Mouse (Mus musculus): Measurements from ENCODE around the gene Psmd3. TPM values are rescaled to one million over a fixed set of nuclear protein-coding genes. Genes with fewer than 3 reads are reported as not detected.
A peak's percentile ranks its signal among the peaks of the same experiment; 100 is the strongest.
"Not testable (repeated sequence)": the region's sequence is repeated elsewhere in the genome, so short reads cannot be mapped to it uniquely, and the experiment has no call there.

Psmd3 gene
- polyA plus RNA-seq, 1 experiment, result 128 TPM

DNA sequence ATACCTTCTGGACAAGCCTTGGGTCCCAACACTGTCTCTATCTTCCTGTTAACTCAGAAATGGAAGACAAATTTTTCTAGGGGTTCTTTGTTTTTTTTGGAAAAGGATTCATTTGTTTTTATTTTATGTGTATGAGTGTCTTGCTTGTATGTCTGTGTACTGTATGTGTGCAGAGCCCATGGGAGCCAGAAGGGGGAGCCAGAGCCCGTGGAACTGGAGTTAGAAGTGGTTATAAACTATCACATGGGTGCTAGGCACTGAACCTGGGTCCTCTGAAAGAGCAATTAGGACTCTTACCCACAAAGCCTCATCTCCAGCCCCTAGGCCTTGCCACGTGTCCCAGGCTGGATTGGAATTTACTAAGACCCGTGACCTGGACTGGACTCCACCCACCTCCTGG, 51.7 kb downstream of the Psmd3 start:
- no peak overlapping the region for H3K4me3 ChIP-seq (replicated peaks)
- TF ChIP-seq GATA1 (IDR thresholded peaks at IDR 0.05; ENCODE audit: borderline replicate concordance, low read length), result no peak
- no peak for TF ChIP-seq FLI1 (IDR thresholded peaks at IDR 0.05; ENCODE audit: low read length)
- no peaks in the 10 kb centered on the region for H3K36me3 ChIP-seq (replicated peaks; ENCODE audit: low read length)
- H3K9me3 ChIP-seq, result peaks cover 11% of the 10 kb centered on the region
- no peaks in the 10 kb centered on the region for H3K27me3 ChIP-seq (replicated peaks)
- peaks cover 15% of the 10 kb centered on the region for H3K4me1 ChIP-seq

DNA sequence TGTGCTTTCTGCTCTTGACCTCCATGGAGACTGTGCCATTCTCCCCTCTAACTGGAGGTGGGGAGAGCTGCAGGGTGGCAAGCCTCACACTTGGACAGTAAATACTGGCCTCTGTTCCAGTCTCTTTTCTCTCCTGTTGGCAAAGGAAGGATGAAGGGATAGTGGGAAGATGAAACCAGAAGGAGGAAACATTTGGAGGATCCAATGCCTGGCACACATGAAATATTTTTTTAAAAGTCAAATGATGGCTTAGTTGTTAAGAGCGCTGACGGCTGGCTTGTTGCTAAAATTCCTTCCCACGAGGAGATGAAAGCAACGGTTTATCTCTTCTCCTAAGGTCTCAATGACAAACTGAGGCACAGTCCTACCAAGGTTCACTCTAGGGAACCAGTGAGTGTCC, 52.8 kb downstream of the Psmd3 start:
- no peak for TF ChIP-seq FLI1 (IDR thresholded peaks at IDR 0.05; ENCODE audit: low read length)
- no peak for TF ChIP-seq GATA1 (IDR thresholded peaks at IDR 0.05; ENCODE audit: borderline replicate concordance, low read length)
- H3K9me3 ChIP-seq, result peaks cover 11% of the 10 kb centered on the region
- H3K27me3 ChIP-seq (replicated peaks), result no peaks in the 10 kb centered on the region
- no peaks in the 10 kb centered on the region for H3K36me3 ChIP-seq (replicated peaks; ENCODE audit: low read length)
- peaks cover 20% of the 10 kb centered on the region for H3K4me1 ChIP-seq
- no peak overlapping the region for H3K4me3 ChIP-seq (replicated peaks)

DNA sequence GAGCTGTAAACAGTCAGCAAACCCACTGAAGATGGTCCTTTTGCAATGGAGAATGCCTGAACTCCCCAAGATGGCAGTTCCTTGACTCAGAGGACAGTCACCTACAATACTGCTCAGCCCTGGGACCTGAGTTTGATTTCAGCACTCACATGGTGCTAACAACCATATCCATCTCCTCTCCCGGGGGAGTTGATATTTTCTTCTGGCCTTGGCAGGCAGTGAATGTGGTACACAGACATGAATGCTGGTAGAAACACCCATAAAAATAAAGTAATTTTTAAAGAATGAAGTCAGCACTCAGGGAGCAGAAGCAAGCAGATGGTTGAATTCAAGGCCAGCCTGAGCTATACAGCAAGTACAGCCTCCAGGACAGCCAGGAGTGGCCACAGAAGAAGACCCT, 53.8 kb downstream of the Psmd3 start:
- TF ChIP-seq GATA1 (IDR thresholded peaks at IDR 0.05; ENCODE audit: borderline replicate concordance, low read length), result no peak
- TF ChIP-seq FLI1 (IDR thresholded peaks at IDR 0.05; ENCODE audit: low read length), result no peak
- Histone ChIP-seq H3K4me3 (replicated peaks) (no peak overlapping the region), H3K9me3 (peaks cover 11% of the 10 kb centered on the region), H3K27me3 (replicated peaks) (no peaks in the 10 kb centered on the region), H3K36me3 (replicated peaks; ENCODE audit: low read length) (no peaks in the 10 kb centered on the region), H3K4me1 (peaks cover 30% of the 10 kb centered on the region)

DNA sequence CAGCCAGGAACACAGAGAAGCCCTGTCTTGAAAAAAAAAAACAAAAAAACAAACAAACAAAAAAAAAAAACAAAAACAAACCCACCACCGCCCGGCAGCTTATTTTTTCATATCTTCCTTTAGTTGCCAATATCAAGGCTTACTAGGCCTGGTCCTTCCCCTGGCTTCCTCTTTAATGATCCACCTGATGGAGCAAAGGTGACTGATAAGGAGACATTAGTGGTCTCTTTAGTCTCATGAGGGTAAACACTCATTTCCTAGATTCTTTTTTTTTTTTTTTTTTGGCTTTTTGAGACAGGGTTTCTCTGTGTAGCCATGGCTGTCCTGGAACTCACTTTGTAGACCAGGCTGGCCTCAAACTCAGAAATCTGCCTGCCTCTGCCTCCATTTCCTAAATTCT, 54.9 kb downstream of the Psmd3 start:
- not testable (repeated sequence) for H3K36me3 ChIP-seq (replicated peaks; ENCODE audit: low read length); H3K4me3 ChIP-seq (replicated peaks); H3K27me3 ChIP-seq (replicated peaks)
- H3K4me1 ChIP-seq, result peaks cover 31% of the 10 kb centered on the region
- H3K9me3 ChIP-seq, result peaks cover 11% of the 10 kb centered on the region

DNA sequence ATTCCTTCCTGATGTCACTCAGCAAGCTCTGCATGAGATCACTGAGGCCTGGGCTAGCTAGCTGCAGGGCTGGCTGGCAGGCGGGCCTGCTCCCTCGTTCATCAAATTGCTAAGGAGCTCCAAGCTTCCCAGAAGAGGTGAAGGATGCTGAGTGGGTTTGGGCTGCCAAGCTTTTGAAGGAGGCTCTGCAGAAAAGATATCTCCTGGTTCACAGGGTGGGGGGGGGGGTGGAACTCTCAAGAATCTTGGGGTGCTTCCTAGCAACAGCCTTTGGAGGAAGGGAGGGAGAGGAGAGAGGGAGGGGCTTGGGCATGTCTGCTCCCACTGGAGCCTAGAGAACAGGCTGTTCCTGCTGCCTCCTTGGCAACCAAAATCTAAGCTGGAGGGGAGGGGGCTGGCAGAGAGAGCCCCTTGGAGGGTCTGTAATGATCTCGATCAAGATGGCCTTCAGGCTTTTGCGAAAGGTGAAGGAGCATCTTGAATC, 56.1 kb downstream of the Psmd3 start:
- TF ChIP-seq GATA1 (IDR thresholded peaks at IDR 0.05; ENCODE audit: borderline replicate concordance, low read length), result no peak
- TF ChIP-seq FLI1 (IDR thresholded peaks at IDR 0.05; ENCODE audit: low read length), result no peak
- Histone ChIP-seq H3K27me3 (replicated peaks) (no peaks in the 10 kb centered on the region), H3K4me1 (peaks cover 44% of the 10 kb centered on the region), H3K9me3 (peaks cover 11% of the 10 kb centered on the region), H3K4me3 (replicated peaks) (no peak overlapping the region), H3K36me3 (replicated peaks; ENCODE audit: low read length) (no peaks in the 10 kb centered on the region)

DNA sequence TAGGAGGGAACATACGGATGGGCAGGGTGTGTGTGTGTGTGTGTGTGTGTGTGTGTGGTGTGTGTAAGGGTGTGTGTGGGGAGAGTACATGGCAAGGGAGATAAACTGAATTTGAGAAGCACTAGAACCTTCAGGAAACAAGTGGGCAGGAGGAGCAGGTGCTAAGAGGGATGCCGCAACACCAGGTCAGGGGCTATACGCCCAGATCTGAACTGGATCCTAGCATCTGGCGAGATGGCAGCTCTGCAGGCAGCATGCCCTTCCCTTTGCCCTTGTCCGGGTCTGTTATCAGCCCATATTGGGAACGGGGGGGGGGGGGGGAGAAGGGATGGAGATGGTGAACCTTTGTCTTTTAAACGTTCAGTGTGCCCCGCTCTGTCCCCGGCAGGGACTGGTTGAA, 56.6 kb downstream of the Psmd3 start:
- peaks cover 11% of the 10 kb centered on the region for H3K9me3 ChIP-seq
- peaks cover under 1% of the 10 kb centered on the region for H3K36me3 ChIP-seq (replicated peaks; ENCODE audit: low read length)
- TF ChIP-seq GATA1 (IDR thresholded peaks at IDR 0.05; ENCODE audit: borderline replicate concordance, low read length) (no peak), FLI1 (IDR thresholded peaks at IDR 0.05; ENCODE audit: low read length) (no peak)
- no peak overlapping the region for H3K4me3 ChIP-seq (replicated peaks)
- H3K27me3 ChIP-seq (replicated peaks), result no peaks in the 10 kb centered on the region
- H3K4me1 ChIP-seq, result peaks cover 48% of the 10 kb centered on the region

DNA sequence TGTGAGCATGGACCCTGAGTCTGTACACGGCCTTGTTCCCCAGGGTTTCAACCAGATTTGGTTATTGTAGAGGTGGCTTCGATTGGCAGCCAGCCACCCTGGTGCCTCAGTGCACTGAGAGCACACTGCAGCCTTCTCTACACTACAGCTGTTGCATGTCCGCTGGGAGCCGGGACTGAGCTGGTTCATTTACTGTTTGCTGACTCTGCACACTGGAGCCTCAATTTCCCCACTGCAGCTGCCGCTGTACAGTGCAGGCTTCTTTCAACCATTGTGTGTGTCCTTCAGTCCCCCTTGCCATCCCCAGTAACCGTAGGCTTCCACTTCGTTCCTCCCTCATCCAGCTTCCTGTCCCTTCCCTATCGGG, 57.7 kb downstream of the Psmd3 start:
- TF ChIP-seq FLI1 (IDR thresholded peaks at IDR 0.05; ENCODE audit: low read length), result no peak
- no peak for TF ChIP-seq GATA1 (IDR thresholded peaks at IDR 0.05; ENCODE audit: borderline replicate concordance, low read length)
- H3K27me3 ChIP-seq (replicated peaks), result no peaks in the 10 kb centered on the region
- H3K36me3 ChIP-seq (replicated peaks; ENCODE audit: low read length), result peaks cover 7% of the 10 kb centered on the region
- H3K9me3 ChIP-seq, result peaks cover under 1% of the 10 kb centered on the region; the same call in 1 of the 2 replicates
- peak overlapping the region; percentile 98 for H3K4me3 ChIP-seq (replicated peaks)
- peaks cover 59% of the 10 kb centered on the region for H3K4me1 ChIP-seq

DNA sequence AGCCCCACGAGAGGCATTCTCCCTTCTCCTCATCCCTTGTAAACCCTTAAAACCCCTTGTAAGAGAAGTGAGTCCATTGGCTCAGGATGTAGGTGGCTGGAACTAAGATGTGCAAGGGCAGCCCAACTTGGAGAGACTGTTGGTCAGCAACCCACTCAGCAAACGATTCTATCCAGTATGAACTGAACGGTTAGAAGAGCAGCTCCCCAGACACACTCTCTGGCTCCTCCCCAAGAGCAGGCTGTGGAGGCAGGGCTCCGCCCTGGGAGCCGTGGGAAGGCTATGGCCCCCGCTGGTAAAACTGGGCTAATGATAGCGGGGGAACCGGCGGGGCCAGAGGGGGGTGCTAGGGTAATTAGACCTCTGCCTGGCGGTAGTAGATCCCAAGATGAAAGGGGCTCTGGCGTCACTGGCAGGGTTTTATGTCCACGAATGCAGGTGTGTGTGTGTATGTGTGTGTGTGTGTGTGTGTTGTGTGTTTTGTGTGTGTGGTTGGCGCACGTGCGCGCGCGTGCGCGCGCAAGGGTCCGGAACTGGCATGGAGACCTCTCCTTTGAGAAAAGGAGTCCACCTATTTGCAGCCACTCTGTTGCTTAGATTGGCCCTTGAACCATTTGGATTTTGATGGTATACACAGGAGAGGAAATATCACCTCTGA, 58.2 kb downstream of the Psmd3 start, which contains the start of gene Thra:
Thra (plus strand) TSS at position 246 of the 658 bp plus-strand sequence.
- H3K27me3 ChIP-seq (replicated peaks), result no peaks in the 10 kb centered on the region
- peak within 1 kb of the TSS; percentile 98 for H3K4me3 ChIP-seq (replicated peaks)
- H3K9me3 ChIP-seq, result no peaks in the 10 kb centered on the region
- peaks cover 8% of the 10 kb centered on the region for H3K36me3 ChIP-seq (replicated peaks; ENCODE audit: low read length)
- no peak for TF ChIP-seq FLI1 (IDR thresholded peaks at IDR 0.05; ENCODE audit: low read length)
- TF ChIP-seq GATA1 (IDR thresholded peaks at IDR 0.05; ENCODE audit: borderline replicate concordance, low read length), result no peak
- peaks cover 64% of the 10 kb centered on the region for H3K4me1 ChIP-seq

DNA sequence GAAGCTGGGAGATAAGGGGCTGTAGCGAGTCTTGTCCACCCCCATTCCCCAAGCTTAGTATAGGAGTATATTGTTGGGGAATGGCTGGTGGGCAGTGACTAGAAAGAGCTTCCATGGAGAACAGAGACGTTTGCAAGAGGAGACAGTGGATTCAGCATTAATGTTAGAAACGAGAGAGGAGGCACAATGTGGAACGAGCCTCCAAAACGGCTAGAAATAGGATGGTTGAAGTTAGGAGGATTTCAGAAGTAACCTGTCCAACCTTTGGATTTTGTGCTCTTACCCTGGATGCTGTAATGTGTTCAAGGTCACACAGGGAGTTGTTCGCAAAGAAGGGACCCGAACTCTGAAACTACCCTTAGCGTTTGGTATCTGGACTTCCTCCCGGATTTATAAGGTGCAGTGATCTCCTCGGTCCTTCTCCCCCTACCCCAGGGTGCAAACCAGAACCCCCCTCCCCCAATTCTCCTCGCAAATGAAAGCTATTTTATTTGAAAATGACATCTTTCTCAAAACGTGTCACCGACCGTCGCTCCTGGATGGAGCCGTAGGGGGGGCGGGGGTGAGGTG, 58.8 kb downstream of the Psmd3 start:
- Histone ChIP-seq H3K27me3 (replicated peaks) (no peaks in the 10 kb centered on the region), H3K4me1 (peaks cover 70% of the 10 kb centered on the region), H3K36me3 (replicated peaks; ENCODE audit: low read length) (peaks cover 14% of the 10 kb centered on the region), H3K4me3 (replicated peaks) (peak overlapping the region; percentile 98), H3K9me3 (no peaks in the 10 kb centered on the region)
- TF ChIP-seq FLI1 (IDR thresholded peaks at IDR 0.05; ENCODE audit: low read length) (no peak), GATA1 (IDR thresholded peaks at IDR 0.05; ENCODE audit: borderline replicate concordance, low read length) (no peak)

DNA sequence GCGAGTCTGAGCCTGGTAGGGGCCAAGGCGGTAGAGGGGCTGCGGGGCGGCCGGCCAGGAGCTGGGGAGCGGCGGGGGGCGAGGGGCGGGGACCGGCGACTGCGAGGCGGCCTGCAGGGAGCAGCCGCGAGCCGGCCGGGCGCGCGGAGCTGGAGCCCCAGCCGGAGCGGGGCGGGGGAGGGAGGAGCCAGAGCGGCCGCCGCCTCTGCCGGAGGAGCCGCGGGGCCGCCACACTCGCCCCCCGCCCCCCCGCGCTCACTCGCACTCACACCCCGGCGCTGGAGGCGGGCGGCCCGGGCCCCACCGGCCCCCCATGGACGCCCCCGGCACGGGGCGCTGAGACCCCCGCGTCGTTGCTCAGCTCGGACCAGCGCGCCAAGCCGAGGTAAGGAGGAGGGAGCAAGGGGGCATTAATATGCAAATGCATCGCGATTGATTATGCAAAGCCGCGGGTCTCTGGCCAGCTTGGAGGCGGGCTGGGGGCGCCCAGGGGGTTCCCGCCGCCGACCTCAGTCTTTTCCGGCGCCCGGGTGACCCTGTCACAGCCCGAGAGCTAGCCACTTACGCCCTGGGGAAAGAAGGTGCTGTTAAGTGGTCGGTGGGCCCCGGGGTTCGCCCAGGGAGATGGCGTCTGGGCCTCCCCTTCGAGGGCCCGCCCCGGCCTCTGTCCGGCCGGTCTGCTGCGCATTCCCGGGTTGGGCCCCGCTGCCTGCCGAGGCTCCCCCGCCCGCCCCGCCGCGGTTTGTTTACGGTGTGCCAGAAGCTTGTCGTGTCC, 59.5 kb downstream of the Psmd3 start:
- TF ChIP-seq FLI1 (IDR thresholded peaks at IDR 0.05; ENCODE audit: low read length) (no peak), GATA1 (IDR thresholded peaks at IDR 0.05; ENCODE audit: borderline replicate concordance, low read length) (no peak)
- Histone ChIP-seq H3K9me3 (no peaks in the 10 kb centered on the region), H3K36me3 (replicated peaks; ENCODE audit: low read length) (peaks cover 14% of the 10 kb centered on the region), H3K27me3 (replicated peaks) (no peaks in the 10 kb centered on the region), H3K4me1 (peaks cover 77% of the 10 kb centered on the region), H3K4me3 (replicated peaks) (peak overlapping the region; percentile 98)
